Comparison of ENCODE assay signal across 8 mouse cellular contexts in the genomic region with DNA sequence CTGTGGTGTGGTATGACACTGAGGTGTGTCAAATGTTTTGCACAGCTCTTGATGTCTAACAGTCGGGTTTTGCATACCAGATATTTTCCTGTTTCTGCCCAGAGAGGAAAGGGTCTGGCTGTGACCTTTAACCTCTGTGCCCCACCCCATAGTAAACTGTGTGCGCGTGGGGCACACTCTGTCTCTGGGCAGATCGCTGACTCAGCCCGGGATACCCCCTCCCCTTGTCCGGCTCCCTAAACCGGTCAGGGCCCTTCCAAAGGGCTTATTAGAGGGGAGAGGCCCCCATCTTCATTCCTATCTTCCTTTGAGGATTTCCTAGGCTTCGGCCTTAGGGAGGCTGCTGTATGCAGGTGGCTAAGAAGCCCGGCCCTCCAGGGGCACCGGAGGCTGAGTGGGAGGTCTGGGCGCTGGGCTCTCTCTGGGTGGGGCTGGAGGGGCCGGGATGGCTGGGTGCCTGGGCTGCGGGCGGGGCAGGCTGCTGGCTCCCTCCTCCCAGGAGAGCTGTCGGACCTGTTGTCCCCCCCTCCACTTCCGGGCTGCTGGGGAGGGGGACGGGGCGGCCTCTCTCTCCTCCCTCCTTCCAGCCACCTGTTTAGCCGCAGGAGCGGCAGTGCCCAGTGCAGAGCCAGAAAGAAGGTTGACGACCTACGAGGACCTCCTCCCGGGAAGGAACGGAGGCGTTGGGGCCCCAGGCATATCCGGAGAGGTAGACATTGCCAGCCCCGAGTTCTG. TPM values are rescaled to one million over a fixed set of nuclear protein-coding genes. Genes with fewer than 3 reads are reported as not detected.
A peak's percentile ranks its signal among the peaks of the same experiment; 100 is the strongest.
DNase-seq lines count a peak whose midpoint lies in the region; ATAC-seq and TF ChIP-seq lines count a peak whose summit lies in the region.

Gene Phldb3 (plus strand): TSS at position 620 of the 735 bp plus-strand sequence.

- H3K4me3 ChIP-seq in forebrain, postnatal 0 days (ENCODE audit: low read depth, low read length), result peak within 1 kb of the TSS; percentile 28
- peak within 1 kb of the TSS; percentile 92 for H3K4me3 ChIP-seq in megakaryocyte, embryonic 14.5 days (replicated peaks)
- H3K4me3 ChIP-seq in stomach, embryonic 15.5 days (replicated peaks), result peak within 1 kb of the TSS; percentile 60

- no peak for TF ChIP-seq CTCF in forebrain, postnatal 0 days (IDR thresholded peaks at IDR 0.05; ENCODE audit: low read depth)

- H3K27ac ChIP-seq in forebrain, postnatal 0 days (ENCODE audit: low read depth, low read length), result no peak within 1 kb of the TSS
- peak within 1 kb of the TSS; percentile 90 for H3K27ac ChIP-seq in stomach, embryonic 15.5 days

- 8% methylated on average over 23 of the region's 27 CpGs for WGBS in forebrain, postnatal 0 days
- WGBS in stomach, embryonic 15.5 days, result 4% methylated on average over 24 of the region's 27 CpGs

- ATAC-seq in forebrain, postnatal 0 days, result 0 out of 2 replicates have a peak, but pooled peaks have one; percentile 4
- ATAC-seq in stomach, embryonic 15.5 days (ENCODE audit: insufficient read depth, low FRiP score, low read depth), result peak; percentile 68

- no peaks in the 10 kb centered on the region; the same call in 1 of the 2 replicates for H3K36me3 ChIP-seq in forebrain, postnatal 0 days (ENCODE audit: insufficient read depth)
- H3K36me3 ChIP-seq in megakaryocyte, embryonic 14.5 days (replicated peaks; ENCODE audit: low read length), result peaks cover 16% of the 10 kb centered on the region
- H3K36me3 ChIP-seq in stomach, embryonic 15.5 days, result no peaks in the 10 kb centered on the region

- DNase-seq in spleen, adult 18-20 months, result peak; percentile 64 to 68
- no peak for DNase-seq in spleen, adult 12 weeks (ENCODE audit: low spot score)
- no peak for DNase-seq in forebrain, postnatal 0 days
- peak; percentile 56 to 70 for DNase-seq in kidney, postnatal 36 days
- no peak for DNase-seq in embryo, embryonic 10 days (ENCODE audit: low spot score)
- no peak for DNase-seq in right cerebral cortex, adult 18-20 months

- H3K9ac ChIP-seq in forebrain, postnatal 0 days, result 0 out of 2 replicates have a peak within 1 kb of the TSS, but pooled peaks have one; percentile 28
- peak within 1 kb of the TSS; percentile 50; the same call in 1 of the 2 replicates for H3K9ac ChIP-seq in stomach, embryonic 15.5 days

- H3K27me3 ChIP-seq in forebrain, postnatal 0 days (ENCODE audit: insufficient read depth, low read length), result peaks cover 39% of the 10 kb centered on the region
- H3K27me3 ChIP-seq in megakaryocyte, embryonic 14.5 days (replicated peaks), result peaks cover 4% of the 10 kb centered on the region
- peaks cover 21% of the 10 kb centered on the region; the same call in 1 of the 2 replicates for H3K27me3 ChIP-seq in stomach, embryonic 15.5 days (replicated peaks)

- H3K4me1 ChIP-seq in forebrain, postnatal 0 days (ENCODE audit: insufficient read depth), result no peaks in the 10 kb centered on the region
- H3K4me1 ChIP-seq in megakaryocyte, embryonic 14.5 days, result peaks cover 43% of the 10 kb centered on the region
- H3K4me1 ChIP-seq in stomach, embryonic 15.5 days, result peaks cover 18% of the 10 kb centered on the region

- H3K4me2 ChIP-seq in forebrain, postnatal 0 days (ENCODE audit: low read depth), result peak within 1 kb of the TSS; percentile 40
- peak within 1 kb of the TSS; percentile 92 for H3K4me2 ChIP-seq in stomach, embryonic 15.5 days

- H3K9me3 ChIP-seq in forebrain, postnatal 0 days (ENCODE audit: low read length), result no peaks in the 10 kb centered on the region
- H3K9me3 ChIP-seq in megakaryocyte, embryonic 14.5 days, result no peaks in the 10 kb centered on the region
- no peaks in the 10 kb centered on the region for H3K9me3 ChIP-seq in stomach, embryonic 15.5 days

RNA-seq across cellular contexts. Expression of gene Phldb3, which starts in this region (rescaled TPM):
- 0.15 TPM in 1 of 2 replicates, not detected in the other for total RNA-seq in forebrain, postnatal 0 days (2014; rRNA removed)
- not detected in 2 replicates for polyA plus RNA-seq in forebrain, postnatal 0 days (2015; fragmentation: Nextera tagmentation; extraction: Ambion mirVana)
- 2.0 and 8.9 TPM in 2 replicates for polyA plus RNA-seq in megakaryocyte, embryonic 14.5 days (2012; ENCODE audit: insufficient read depth, low replicate concordance)
- 0.43 and 0.54 TPM in 2 replicates for polyA plus RNA-seq in stomach, embryonic 15.5 days (2015; fragmentation: Nextera tagmentation; extraction: Ambion mirVana)

Comparison
In these comparisons a context has a peak if more than half of its experiments do, and no peak if none do; other contexts are left out.
1. DNase-seq: peak in spleen, adult 18-20 months (2 of 2) and kidney, postnatal 36 days (2 of 2); none in spleen, adult 12 weeks (single experiment), forebrain, postnatal 0 days (single experiment), embryo, embryonic 10 days (single experiment) and right cerebral cortex, adult 18-20 months (single experiment).
2. Peak in ATAC-seq, H3K4me3 ChIP-seq, H3K9ac ChIP-seq and H3K4me2 ChIP-seq in forebrain, postnatal 0 days; RNA of the gene not detected or under 1 TPM.
3. Peak in ATAC-seq, H3K4me3 ChIP-seq, H3K27ac ChIP-seq, H3K9ac ChIP-seq and H3K4me2 ChIP-seq in stomach, embryonic 15.5 days; RNA of the gene not detected or under 1 TPM.
4. H3K4me3 ChIP-seq: peak in every context shown above with its lines; median percentile 92 in megakaryocyte, embryonic 14.5 days; 60 in stomach, embryonic 15.5 days; 28 in forebrain, postnatal 0 days.